29 mouse cellular contexts compared by ENCODE assay signal in genomic region chr13:97481259-97481658, GRCm38 (mm10).
"Had no signal": no experiment of that assay in that cellular context is flagged by ENCODE, and none has a peak within 500 bp of the region (broad histone marks: within the 10 kb centered on the region; RNA-seq: fewer than 3 reads in every experiment).

No protein-coding gene starts in this region.

- H3K4me3 ChIP-seq: gastrocnemius, adult 2 months; heart, embryonic 10.5 days; heart, embryonic 12.5 days; hindbrain, embryonic 10.5 days; hindbrain, embryonic 12.5 days; kidney, embryonic 15.5 days; left cerebral cortex, adult 2 months; limb, embryonic 10.5 days; limb, embryonic 12.5 days; liver, embryonic 13.5 days; liver, embryonic 15.5 days had no signal

- H3K4me1 ChIP-seq: kidney, embryonic 15.5 days; liver, embryonic 13.5 days; liver, embryonic 15.5 days had no signal

- H3K27me3 ChIP-seq: heart, embryonic 12.5 days; hindbrain, embryonic 12.5 days; kidney, embryonic 15.5 days had no signal

- H3K9ac ChIP-seq: heart, embryonic 12.5 days; hindbrain, embryonic 12.5 days; hindbrain, embryonic 14.5 days; kidney, embryonic 15.5 days; limb, embryonic 12.5 days; liver, embryonic 13.5 days; liver, embryonic 15.5 days had no signal

- H3K9me3 ChIP-seq: heart, embryonic 10.5 days; hindbrain, embryonic 10.5 days; hindbrain, embryonic 12.5 days; kidney, embryonic 15.5 days; limb, embryonic 10.5 days; limb, embryonic 12.5 days; liver, embryonic 13.5 days; liver, embryonic 15.5 days had no signal

- H3K4me2 ChIP-seq: heart, embryonic 12.5 days; hindbrain, embryonic 12.5 days; hindbrain, embryonic 14.5 days; kidney, embryonic 15.5 days; limb, embryonic 12.5 days; liver, embryonic 11.5 days; liver, embryonic 13.5 days; liver, embryonic 15.5 days had no signal

- ATAC-seq: hindbrain, embryonic 16.5 days; inflammation-experienced regulatory T-cells, adult 6 months; intestine, embryonic 16.5 days had no signal

- DNase-seq: gastrocnemius, adult 2 months; gastrocnemius, postnatal 10 days; gastrocnemius, postnatal 25 days; heart, adult 18-20 months; heart, postnatal 10 days; heart, postnatal 4 days; kidney, adult 11 months; kidney, adult 2 months; kidney, adult 9 months; kidney, postnatal 14 days; kidney, postnatal 36 days; layer of hippocampus, adult 9-11 months; liver; liver, embryonic 13.5 days had no signal

- H3K36me3 ChIP-seq: heart, embryonic 12.5 days; hindbrain, embryonic 10.5 days; hindbrain, embryonic 12.5 days; kidney, embryonic 15.5 days; limb, embryonic 10.5 days; limb, embryonic 12.5 days; liver, embryonic 13.5 days; liver, embryonic 15.5 days had no signal

- H3K27ac ChIP-seq: gastrocnemius, adult 2 months; heart, embryonic 10.5 days; hindbrain, embryonic 10.5 days; hindbrain, embryonic 12.5 days; hindbrain, embryonic 14.5 days; kidney, embryonic 15.5 days; kidney, postnatal 0 days; left cerebral cortex, adult 2 months; limb, embryonic 10.5 days; limb, embryonic 12.5 days; liver, embryonic 13.5 days; liver, embryonic 15.5 days had no signal
